Mouse (Mus musculus) monocyte, adult 2 months (primary cell): ENCODE data around the gene Dusp2.
A peak's percentile ranks its signal among the peaks of the same experiment; 100 is the strongest.
"Not testable (repeated sequence)": the region's sequence is repeated elsewhere in the genome, so short reads cannot be mapped to it uniquely, and the experiment has no call there.

Experiments used
- DNase-seq, 2 experiments: peaks; one replicate each; pipeline ENCODE4 v3.0.0; 2022; ENCODE audit warnings: low spot score in 2 of 2, low read depth in 1 of 2

Gene Dusp2

DNA sequence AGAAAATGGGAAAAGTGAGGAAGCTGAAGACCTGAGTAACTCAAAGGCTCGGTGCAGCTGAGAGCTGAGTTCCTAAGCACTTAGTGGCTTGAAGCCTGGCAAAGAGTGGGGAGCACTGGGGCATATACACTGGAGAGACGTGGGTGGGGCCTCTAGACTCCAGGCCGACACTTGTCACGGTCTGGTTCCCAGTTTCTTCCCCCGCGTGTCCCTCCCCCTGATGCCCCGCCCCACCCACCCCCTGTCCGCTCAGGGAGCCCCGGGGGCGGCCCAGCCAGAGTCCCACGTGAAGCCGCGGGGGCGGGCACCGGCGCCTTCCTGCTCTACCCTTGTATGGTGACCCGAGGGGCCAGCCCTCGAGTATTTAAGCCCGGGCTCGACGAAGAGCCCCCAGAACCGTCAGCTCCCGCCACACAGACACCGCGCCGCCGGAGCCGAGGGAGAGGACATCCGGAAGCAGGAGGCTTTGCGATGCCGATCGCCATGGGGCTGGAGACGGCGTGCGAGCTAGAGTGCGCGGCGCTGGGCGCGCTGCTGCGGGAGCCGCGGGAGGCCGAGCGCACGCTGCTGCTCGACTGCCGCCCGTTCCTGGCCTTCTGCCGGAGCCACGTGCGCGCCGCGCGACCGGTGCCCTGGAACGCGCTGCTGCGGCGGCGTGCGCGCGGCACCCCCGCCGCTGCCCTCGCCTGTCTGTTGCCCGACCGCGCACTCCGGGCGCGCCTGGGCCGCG is at the start of gene Dusp2:
Gene Dusp2 (plus strand): TSS at position 393 of the 730 bp plus-strand sequence.
- peak; percentile 72 to 96 for DNase-seq

DNA sequence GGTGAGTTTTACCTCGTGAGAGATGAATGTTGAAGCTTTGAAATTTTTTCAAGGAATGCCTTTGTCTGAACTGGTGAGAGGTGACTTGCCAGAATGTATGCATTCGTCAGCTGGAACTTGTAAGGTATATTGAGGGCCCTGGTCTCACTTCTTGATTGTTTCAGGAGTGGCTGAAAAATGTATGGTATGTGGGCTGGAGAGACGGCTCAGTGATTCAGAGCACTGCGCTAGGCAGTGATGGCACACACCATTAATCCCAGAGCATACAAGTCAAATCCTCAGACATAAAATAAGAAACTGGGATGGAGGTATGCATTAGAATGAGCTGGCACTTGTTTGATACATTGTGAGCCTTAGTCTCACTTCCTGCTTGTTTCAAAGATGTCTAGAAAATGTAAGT is 43.7 kb upstream of the Dusp2 start:
- DNase-seq, result no peak

DNA sequence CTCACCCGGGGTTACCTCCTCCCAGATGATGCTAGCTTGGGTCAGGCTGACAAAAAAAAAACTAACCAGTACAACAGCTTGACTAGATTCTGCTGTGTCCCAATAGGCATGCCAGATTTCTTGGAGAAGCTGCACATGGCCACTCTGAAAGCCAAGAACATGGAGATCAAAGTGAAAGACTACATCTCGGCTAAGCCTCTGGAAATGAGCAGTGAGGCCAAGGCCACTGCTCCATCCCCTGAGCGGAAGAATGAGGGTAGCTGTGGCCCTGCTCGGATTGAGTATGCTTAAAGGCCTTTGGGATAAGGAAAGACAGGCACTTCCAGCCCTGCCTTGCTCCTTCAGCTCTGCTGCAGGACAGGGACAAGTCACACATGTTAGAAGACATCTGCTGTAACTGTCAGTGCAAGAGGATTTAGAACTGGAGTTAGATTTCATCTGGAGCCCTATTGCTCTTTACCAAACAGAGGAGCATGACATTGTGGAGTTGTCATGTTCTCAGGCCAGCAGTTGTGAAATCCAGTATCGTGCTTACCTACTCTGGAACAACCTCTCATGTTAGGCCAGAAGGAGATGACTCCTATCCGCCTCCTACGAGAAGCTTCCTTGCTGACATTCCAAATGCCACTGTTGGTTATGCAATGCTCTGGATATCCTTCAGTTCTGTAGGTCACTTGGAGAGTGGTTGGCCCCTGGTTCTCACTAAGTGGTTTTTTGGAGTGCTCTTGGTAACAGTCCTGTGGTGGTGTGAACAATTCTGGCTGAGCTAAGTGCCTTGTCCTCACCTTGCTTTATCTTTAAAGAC is 38.8 kb upstream of the Dusp2 start:
- DNase-seq, result no peak

DNA sequence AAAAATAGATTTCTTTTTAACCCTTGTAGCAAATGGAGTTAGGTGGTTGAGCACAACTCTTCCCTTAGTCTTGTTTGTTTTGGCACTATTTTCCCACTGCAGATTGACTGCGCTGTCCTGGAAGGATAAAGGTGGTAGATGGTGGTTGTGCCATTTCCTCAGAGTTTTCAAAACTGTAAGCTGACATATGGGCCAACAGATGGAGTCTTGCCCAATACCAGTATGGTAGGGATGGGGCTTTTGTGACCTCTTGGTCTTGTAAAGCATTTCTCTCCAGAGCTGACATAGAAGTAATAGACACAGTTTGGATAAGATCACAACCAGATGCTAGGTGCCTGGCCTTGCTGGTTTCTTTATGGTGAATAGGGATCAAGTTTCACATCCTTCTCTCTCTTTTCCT is 37.9 kb upstream of the Dusp2 start:
- no peak for DNase-seq

DNA sequence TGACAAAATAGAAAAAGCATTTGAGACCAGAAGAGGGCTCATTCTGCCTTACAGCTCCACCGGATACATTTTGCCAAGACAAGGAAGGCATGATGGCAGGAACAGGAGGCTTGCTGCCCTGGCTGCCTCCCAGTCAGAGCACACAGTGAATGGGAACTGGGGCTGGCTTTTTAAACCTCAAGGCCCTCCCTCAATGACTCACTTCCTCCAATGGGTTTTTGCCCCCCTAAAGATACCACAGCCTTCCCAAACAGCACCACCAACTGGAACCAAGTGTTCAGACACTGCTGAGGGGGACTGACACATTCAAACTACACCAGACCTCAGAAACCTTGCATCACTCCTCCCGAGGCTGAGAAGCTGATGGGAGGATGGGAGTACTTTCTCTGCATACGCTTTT is 35.3 kb upstream of the Dusp2 start:
- no peak for DNase-seq

DNA sequence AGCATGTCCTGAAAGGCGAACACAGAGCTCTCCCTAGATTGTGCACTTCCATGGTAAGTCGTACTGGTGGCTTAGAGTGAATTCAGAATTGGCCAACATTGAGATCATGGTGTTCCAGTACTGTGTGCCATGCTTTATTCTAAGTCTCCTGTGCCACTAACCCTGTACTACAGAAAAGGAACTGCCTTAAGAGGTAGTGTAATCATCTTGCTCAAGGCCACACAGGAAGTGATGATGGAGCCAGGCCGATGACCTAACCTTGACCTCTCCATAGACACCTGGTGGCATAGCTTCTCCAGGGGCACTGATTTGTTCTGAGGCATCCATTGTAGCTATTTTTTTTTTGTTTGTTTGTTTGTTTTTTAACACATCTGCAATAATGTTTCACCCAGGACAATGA is 34.1 kb upstream of the Dusp2 start:
- no peak for DNase-seq

DNA sequence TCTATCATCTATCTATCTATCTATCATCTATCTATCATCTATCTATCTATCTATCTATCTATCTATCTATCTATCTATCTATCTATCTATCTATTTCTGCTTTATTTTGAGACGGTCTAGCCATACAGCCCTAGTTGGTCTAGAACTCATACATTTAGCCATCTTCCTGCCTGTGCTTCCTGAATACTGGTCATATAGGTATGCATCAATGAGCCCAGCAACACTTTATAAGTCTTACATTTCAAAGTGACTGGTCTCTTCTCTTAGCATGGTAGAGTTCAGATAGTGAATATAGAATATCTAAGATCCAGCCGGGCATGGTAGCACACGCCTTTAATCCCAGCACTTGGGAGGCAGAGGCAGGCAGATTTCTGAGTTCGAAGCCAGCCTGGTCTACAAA is 31.8 kb upstream of the Dusp2 start:
- DNase-seq, result not testable (repeated sequence)

DNA sequence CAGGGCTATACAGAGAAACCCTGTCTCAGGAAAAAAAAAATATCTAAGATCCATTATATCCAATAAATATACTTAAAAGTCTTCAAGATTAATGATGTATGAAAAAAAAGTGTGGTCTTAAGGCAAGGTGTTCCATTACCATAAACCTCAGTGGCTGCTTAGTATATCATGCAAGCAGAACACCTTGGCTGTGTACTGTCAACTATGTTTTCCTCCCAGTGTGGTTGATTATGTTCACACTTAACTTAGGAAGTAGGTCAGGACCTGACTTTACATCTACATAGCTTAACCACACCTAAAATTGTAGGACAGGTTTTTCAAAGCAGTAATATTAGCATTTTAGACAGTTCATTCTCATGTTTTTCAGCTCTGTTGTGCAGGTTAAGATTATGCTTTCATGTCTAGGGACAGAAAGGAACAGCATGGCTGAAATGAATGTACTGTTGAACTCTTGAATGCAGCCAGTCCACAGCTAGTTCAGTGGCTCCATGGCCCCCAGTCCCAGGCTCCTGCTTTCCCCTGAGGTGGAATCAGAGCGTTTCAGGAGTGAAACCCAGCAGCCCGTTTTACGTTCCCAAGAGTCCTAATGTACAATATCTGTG is 31.2 kb upstream of the Dusp2 start:
- DNase-seq, result no peak

DNA sequence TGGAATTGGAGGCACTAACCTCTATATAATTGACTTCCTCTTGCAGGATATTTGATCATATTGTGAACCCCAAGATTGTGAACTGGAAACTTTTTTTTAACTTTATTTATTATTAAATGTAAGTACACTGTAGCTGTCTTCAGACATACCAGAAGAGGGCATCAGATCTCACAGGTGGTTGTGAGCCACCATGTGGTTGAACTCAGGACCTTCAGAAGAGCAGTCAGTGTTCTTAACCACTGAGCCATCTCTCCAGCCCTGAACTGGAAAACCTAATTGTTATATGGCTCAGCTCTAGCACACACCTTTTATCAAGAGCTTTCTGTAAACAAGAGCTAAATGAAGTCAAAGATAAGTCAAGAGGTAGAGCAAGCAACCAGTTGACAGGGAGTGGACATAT is 29.8 kb upstream of the Dusp2 start:
- no peak for DNase-seq

DNA sequence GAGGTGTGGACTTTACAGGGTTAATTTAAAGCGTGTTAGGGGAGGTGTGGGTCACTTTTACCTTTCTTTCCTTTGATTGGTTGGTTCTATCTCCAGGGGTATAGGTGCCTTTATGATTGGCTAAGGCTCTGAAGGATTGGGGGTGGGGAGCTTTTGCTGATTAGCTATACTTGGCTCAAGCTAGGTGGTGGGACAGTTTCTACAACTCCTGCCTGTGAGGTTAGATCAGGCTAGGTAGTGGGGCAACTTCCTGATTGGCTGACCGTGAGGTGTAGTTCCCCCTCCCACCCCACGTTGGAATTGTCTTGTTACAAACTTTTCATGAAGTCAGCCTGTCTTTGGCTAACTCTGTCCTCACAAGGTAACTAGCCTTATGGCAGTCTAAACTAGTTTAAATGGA is 28.8 kb upstream of the Dusp2 start:
- no peak for DNase-seq

DNA sequence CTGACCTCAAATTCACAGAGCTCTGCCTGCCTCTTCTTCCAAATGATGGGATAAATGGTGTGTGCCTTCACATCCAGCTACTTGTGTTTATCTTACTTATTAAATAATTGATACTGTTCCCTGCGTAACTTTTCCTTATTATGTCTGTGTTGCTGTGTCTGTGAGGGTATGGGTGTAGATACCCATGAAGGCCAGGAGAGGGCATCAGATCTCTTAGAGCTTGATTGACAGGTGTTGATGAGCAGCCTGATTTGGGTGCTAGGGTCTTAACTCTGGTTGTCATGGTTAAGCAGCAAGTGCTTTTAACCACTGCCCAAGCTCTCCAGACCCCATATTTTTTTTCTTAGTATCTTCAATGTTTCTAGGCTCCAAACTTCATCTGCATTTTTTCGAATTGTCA is 27.3 kb upstream of the Dusp2 start:
- DNase-seq, result no peak

DNA sequence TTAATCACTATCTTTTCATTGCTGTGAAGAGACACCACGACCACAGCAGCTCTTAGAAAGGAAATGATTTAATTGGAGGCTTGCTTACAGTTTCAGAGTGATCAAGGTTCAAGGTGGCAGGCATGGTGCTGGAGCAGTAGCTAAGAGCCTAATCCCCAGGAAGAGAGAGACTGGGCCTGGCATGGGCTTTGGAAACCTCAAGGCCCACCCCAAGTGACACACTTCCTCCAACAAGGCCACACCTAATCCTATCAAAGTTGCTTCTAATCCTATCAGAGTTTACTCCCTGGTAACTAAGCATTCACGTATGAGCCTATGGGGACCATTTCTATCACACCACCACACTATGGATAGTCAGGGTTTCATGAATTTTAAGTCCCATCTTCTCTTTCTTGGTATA is 25.7 kb upstream of the Dusp2 start:
- DNase-seq, result no peak

DNA sequence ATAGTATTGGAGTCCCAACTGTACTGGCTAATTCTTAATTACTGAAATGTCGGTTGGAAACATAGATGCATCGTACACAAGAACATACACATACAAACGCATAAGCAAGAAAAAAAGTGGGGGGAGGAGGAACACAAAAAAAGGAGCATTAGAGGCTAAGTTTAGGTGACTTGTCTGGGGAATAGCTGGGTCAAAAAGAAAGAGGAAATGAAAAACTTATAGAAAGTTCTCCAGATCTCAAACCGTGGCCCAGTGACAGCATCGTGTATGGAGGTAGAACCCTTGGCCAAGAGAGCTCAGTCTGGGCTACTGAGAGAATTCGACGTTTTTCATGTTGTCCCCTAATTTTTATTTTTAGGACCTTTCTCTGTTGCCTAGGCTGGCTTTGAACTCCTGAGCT is 25.3 kb upstream of the Dusp2 start:
- no peak for DNase-seq

DNA sequence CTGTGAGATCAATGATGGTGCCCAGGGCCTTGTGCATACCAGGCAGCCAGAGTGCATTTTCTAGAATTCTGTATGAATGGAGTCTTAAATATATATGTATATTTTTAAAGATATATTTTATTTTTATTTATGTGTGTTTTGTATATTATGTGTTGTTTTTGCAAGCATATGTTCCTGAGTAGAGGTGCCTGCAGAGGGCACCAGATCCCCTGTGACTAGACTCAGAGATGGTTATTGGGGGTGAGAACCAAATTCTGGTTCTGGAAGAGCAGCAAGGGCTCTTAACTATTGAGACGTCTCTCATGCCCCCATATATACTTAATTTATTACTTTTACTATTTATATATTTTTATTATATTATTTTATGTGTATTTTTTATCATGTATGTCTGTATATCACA is 24.8 kb upstream of the Dusp2 start:
- DNase-seq, result no peak

DNA sequence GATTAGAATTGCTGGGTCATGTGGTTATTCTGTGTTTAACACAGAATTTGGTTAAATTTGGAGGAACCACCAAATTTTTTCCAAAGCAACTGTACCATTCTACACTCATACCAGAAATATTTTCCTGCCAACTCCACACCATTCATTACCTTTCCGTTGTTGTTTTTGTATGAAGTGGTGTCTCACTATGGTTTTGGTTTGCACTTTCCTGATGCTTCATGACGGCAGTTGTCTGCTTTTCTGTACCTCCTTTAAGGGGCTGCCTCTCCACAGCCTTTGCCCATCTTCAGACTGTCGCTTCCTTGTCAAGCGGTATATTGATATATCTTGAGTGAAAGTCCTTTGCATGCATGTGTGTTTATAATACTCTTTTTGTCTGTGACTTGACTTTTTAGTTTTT is 23.2 kb upstream of the Dusp2 start:
- DNase-seq, result no peak

DNA sequence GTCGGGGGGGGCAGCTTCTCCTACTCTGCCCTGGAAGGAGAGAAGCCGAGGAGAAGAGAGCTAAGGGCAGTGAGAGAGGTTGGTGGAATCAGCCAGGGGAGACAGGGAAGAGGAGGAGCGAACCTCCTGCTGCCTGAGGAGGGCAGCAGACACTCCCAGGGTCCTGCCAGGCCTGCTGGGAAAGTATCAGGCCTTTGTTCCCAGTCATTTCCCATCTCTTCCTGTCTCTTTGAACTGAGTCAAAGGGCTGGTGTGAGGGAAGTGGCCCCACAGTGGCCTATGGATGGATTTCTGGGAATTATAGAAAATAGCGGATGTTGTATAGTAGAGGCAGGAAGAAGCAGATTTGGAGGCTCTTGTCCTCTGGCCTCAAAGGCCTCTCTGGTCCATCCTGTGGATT is 22.1 kb upstream of the Dusp2 start:
- DNase-seq, result no peak

DNA sequence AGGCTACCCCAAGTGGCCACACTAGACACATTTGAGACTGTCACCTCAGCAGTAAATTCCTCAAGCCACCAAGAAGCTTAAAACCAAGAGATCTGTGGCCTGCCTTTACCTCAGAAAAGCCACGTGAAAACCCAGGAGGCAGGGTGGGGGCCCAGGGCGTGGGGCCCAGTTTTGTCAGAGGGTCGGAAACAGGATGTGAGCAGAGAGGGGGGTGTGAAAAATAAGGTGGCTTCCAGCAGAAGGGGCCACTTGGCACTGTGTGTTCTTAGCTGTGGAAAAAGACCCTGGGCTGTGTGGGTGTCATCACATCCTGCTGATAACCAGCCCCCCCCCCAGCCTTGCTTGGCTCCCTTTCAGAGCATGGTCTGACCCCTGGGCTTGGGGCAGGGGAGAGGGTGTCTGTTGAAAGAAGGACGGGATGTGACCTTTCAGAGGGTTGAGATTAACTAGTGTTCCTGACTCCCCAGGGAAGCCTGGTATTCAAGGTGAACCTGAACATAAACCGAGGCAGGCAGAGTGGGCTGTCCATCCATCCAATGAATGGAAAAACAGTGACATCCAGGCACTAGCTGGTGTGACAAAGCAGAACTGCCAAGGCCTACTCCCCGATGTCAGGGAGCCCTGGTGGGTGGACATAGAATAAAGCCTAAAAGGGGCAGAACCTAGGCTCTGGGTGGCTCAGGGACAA is 21.3 kb upstream of the Dusp2 start:
- DNase-seq, result peak in 1 of 2 experiments; percentile 27

DNA sequence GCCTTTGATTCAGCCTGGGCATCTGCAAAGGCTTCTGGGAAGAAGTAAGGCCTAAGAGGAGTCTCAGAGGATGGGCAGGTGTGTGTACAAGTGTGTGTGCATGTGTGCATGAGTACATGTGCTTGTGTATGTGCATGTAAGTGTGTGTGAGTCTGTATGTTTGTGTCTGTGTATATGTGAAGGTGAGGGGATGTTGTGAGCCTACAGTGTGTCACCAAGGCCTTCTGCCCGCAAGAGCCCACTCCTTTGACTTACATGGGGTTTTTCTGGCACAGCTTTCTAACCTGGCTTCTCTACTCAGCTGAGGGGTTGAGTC is 20.8 kb upstream of the Dusp2 start:
- DNase-seq, result no peak

DNA sequence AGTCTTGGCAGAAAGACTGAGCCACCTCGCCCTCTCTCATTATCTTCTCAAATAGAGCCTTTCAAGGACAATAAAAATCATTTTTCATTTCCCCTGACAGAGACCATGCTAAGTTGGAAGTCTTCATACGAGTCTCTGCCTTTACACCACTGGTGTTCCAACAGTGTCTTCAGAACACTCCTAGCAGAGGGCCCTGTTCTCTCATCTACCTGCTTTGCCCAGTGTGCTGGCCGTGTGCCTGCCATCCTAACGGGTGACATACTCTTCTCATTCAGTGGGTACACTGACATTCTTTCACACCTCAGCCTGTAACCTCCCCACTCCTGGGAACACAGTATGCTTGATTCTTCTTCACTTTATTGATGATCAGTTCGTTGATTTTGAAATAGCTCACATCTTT is 19.5 kb upstream of the Dusp2 start:
- DNase-seq, result no peak

DNA sequence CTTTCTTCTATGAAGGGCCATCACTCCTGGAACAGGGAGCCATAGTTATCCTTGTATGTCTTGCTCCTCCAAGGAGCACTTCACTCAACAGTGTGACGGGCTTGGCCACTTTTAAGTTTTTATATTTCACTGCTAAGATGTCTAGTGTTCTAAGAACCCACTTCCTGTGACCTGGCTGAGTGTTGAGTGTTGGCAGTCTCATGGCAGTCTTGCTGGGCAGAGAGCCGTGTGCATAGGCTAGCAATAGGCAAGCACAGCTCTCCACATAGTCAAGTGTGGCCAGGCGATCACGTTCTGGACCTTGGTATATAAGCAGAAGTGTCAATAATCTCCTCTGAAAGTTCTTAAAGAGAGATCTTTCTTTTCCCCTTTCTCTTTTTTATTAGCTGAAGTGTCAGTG is 17.8 kb upstream of the Dusp2 start:
- DNase-seq, result no peak

DNA sequence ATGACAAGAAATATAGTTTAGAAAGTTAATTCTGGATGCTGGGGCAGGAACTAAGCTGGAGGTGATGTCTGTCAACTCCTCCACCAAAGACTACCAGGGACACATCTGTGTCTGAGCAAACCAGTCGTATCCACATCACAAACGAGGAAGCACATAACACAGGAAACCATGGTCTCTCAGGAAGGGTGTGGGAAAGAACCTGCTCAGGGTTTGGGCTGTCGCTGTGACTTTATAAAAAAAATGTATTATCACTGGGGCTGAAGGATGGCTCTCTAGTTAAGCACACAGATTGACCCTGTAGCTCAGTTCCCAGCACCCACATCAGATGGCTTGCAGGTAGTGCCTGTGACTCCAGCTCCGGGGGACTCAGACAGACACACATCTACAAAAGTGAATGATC is 16.9 kb upstream of the Dusp2 start:
- no peak for DNase-seq
